Mouse (Mus musculus) kidney, postnatal 36 days (tissue): ENCODE measurements around the gene Gpnmb.

Source experiments
- DNase-seq, 2 experiments: peaks; one replicate each; pipeline ENCODE4 v3.0.0; 2021 to 2022; ENCODE audit warnings: mixed read lengths in 2 of 2

The Gpnmb gene

DNA sequence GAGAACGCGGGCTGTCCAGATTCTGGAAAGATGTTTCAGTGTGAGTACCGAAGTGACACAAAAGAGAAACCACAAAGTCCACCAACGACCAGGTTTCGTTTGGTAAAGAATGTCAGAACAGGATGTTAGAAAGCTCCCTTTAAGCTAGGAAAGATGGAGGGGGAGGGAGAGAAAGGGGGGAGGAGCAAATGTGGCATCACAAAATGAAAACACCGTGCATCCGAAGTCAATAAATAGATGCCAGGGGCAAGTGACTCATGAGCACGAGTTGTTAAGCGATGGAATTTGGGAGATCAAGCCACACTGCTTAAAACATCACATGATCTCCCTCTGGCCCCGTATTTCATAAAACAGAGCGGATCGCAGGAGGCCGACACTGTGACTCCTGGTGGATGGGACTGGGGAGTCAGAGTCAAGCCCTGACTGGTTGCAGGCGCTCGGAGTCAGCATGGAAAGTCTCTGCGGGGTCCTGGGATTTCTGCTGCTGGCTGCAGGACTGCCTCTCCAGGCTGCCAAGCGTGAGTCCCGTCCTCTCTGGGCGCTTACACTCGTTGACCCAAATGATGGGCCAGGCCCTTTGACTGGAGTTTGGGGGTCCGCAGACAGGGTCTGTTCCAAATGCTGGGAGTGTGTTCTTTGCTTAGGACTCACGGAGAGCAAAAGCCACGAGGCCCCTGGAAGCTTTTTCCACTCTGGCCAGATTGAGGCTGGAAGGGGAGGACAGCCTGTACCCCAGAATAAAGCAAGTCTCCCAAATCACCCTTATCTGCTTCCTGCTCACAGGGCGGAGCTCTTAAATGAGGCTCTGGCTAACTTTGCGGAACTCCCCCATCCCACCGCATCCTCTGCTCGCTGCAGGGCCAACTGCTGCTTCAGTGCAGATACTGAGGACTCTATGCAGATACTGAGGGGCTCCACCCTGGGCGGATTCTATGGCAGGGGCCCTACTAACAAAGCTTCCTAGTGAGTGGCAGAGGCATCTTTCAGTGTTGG is at the start of gene Gpnmb:
Gene Gpnmb (plus strand): TSS at position 272 of the 993 bp plus-strand sequence.
- DNase-seq, result no peak

DNA sequence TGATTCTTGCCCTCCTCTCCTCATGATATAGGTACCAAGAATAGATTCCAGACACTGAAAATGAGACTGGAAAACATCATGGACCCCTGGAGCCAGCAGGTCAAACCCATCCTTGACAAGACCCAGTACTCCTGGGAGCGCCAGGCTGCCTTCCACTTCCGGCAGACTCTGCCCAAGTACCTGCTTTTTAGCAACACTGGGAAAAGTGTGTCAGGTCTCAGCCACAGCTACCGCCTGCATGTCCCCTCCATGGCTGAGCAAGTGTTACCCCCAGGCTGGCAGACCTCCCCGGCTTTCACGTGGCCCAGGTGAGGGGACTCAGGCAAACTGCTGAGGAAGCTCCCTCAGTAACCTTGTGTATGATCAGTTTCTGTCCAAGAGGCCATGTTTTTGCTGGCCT is 46.4 kb upstream of the Gpnmb start:
- no peak for DNase-seq

DNA sequence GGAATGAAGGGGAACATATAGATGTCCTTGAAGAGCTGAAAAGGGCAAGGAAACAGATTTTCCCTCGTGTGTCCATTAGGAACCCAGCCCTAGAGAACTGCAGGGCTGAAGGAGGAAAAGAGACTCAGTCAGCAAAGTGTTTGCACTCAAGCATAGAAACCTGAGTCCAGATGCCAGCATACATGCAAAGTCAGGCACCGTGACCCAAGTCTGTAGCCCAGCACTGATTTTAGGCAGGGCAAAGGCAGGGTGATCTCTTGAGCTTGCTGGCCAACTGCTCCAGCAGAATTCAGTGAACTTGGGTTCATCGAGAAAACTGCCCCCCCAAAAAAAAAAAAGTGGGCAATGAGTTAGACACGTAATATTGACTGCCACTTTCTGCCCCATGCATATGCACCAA is 44.4 kb upstream of the Gpnmb start:
- peak; percentile 43 to 53 for DNase-seq

DNA sequence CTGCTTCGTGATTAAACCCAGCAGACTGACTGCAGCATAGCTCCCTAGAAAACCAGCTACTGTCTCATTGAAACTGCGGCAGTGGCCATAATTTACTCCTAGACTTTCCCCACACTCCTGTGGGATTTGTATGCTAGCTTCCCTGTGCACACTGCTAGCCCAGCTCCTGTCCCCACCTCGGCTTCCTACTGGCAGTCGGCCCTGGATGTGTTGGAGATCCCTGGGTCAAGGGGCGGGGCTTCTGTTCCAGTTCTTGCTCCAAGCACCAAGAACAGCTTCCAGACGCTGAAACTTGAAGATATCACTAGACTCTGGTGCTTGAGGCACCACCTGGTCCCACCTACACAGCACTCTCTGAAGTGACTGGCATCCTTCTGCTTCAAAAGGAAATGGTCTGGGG is 38.2 kb upstream of the Gpnmb start:
- DNase-seq, result peak in 1 of 2 experiments; percentile 9

- DNase-seq, result no peak
These were observed 37.5 kb upstream of the Gpnmb start for GRCm38 (mm10) chr6:48998796-48999195.

DNA sequence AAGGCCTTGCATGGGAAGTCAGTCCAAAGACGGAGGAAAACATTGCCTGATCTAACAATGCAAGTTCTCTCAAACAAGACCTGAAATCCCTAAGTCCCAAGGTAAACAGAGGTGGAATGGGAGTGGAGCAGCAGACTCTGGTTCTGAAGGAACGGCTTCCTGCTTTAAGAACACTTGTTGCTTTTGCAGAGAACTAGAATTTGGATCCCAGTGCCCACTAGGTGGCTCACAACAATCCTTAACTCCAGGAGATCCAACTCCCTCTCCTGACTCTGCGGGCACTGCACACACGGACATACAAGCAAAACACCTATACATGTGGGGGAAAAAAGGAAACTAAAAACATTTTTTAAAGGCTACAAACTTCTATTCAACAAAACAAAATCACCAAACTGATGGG is 33.0 kb upstream of the Gpnmb start:
- DNase-seq, result peak; percentile 15 to 57

GRCm38 (mm10) chr6:49007981-49008380 is 28.4 kb upstream of the Gpnmb start:
- DNase-seq, result peak; percentile 69 to 82

GRCm38 (mm10) chr6:49008420-49009160 is 27.8 kb upstream of the Gpnmb start:
- DNase-seq, result peak; percentile 5 to 8

DNA sequence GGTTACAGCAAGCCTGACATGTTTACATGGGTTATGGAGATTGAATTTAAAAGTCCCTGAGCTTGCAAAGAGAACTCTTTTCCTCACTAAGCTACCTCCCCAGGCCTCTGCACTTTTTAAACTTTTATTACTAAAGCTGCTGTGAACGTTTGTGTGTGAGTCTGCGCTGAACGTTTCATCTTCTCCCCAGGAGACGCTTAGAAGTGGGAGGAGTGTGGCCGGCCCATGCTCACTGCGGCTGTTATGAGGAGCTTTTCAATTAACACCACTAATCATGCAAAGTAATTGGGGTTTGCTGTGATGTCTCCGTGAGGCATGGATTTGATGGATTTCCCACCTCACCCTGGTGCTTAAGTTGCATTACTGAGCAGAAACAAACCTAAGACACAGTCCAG is 27.2 kb upstream of the Gpnmb start:
- no peak for DNase-seq

DNA sequence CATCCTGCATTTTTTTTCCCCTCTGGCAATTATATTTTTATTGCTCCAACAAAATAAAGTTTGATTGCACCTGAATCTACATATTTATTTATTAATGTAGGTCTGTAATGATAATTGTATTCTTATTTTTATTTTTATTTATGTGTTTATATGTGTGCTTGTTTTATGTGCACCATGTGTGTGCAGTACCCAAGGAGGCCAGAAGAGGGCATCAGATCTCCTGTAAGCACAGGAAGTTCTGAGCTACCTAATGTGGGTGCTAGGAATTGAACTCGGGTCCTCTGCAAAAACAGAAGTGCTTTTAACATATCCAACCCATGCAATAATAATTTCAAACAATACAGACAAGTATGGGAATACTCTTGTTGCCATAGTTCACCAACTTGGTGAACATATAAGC is 26.7 kb upstream of the Gpnmb start:
- DNase-seq, result no peak

DNA sequence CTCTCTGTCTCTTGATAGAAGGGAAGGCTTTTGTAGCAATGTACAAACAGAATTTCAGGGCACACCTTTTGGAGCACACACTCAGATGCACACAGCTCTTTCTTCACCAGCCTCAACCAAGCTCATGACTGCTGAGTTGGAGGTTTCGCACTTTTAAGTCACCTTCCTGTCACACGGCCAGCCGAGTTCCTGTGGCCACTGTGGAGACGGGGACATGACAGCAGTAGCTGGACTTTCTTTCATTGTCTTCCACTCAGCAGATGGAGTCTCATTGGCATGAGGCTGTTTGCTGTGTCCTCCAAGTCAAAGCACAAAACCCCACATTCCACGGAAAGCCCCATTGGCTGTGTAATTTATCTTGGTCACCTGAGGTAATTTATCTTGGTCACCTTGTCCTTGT is 25.2 kb upstream of the Gpnmb start:
- no peak for DNase-seq

- no peak for DNase-seq
These were observed 23.3 kb upstream of the Gpnmb start for GRCm38 (mm10) chr6:49013023-49013422.

GRCm38 (mm10) chr6:49013458-49013857 is 22.9 kb upstream of the Gpnmb start:
- DNase-seq, result no peak

GRCm38 (mm10) chr6:49017150-49017549 is 19.2 kb upstream of the Gpnmb start:
- DNase-seq, result no peak

DNA sequence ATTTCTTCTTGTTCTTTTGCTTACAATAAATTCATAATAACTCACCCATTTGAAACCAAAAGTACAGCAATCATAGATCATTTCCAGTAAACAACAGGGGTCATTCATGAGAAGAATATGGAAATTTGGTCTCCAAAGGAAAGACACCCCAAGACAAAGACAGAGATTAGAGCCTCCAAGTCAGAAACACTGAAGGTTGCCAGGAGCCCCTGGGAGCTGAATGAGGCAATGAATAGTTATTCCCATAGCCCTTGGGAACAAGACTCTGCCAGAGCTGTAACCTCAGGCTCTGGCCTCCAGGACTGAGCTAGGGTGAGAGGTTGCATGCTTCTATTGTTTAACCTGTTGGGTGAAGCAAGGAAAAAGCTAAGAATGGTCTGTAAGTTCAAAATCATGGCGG is 17.0 kb upstream of the Gpnmb start:
- no peak for DNase-seq

- no peak for DNase-seq
These were observed 15.0 kb upstream of the Gpnmb start for GRCm38 (mm10) chr6:49021141-49022012.

DNA sequence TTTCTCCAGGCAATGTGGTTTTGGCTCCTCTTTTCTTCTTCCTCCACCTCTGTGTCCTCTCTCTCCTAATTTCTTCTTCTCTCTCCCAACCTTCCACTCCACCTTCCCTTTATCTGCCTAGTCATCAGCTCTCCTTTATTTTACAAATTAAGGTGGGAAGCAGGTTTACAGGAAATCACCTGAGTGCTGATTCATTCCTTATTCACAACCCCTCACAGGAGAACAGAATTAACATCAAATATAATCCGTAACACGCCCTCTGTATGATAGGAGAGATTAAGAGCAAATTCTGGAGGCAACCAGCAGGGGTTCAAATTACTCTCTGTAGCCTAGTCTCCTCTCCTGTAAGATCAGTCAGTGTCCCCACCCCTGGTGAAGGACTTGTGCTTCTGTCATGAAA is 14.0 kb upstream of the Gpnmb start:
- DNase-seq, result no peak

GRCm38 (mm10) chr6:49023315-49023714 is 13.0 kb upstream of the Gpnmb start:
- DNase-seq, result no peak

GRCm38 (mm10) chr6:49025290-49025689 is 11.1 kb upstream of the Gpnmb start:
- no peak for DNase-seq

GRCm38 (mm10) chr6:49026496-49026895 is 9.8 kb upstream of the Gpnmb start:
- DNase-seq, result no peak

- DNase-seq, result no peak
These were observed 8.3 kb upstream of the Gpnmb start for GRCm38 (mm10) chr6:49028019-49028418.

- DNase-seq, result no peak
These were observed 7.6 kb upstream of the Gpnmb start for GRCm38 (mm10) chr6:49028708-49029107.

DNA sequence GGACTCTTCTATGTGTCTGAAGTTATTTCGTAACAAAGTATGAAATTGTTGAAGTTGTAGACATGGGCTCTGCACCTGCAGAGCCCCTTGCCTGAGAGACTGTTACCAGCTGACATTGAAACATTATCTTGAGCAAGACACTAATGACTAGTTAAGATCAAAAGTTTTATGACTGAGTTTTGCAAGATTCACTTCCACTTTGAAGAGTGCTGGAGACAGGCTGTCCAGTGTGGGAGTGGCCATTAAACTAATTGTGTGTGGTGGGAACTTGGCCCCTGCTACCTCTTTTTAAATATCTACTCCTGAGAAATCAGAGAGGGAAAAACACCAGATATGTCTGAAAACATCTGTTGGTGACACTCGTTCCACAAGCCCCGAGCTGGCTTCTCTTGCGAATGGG is 5.1 kb upstream of the Gpnmb start:
- no peak for DNase-seq
